In genomic region chr10:67226543-67226942, GRCm38 (mm10) we compare ENCODE assay signal across 11 mouse cellular contexts. TPM values are rescaled to one million over a fixed set of nuclear protein-coding genes. Genes with fewer than 3 reads are reported as not detected.
DNase-seq lines count a peak whose midpoint lies in the region; ATAC-seq and TF ChIP-seq lines count a peak whose summit lies in the region.
"Had no signal": no experiment of that assay in that cellular context is flagged by ENCODE, and none has a peak within 500 bp of the region (broad histone marks: within the 10 kb centered on the region; RNA-seq: fewer than 3 reads in every experiment).

No protein-coding gene starts in this region.

- H3K4me1 ChIP-seq in hindbrain, embryonic 16.5 days (ENCODE audit: control insufficient read depth, insufficient read depth, low read depth, low read length): no peaks in the 10 kb centered on the region; the same call in 1 of the 2 replicates
- no peaks in the 10 kb centered on the region for H3K4me1 ChIP-seq in hindbrain, embryonic 14.5 days (replicated peaks; ENCODE audit: control insufficient read depth, insufficient read depth, low read length)
- H3K4me1 ChIP-seq in midbrain, embryonic 16.5 days (ENCODE audit: control insufficient read depth, insufficient read depth, low read length): no peaks in the 10 kb centered on the region
- H3K4me1 ChIP-seq in midbrain, embryonic 13.5 days (replicated peaks): no peaks in the 10 kb centered on the region
- peaks cover 3% of the 10 kb centered on the region; the same call in 1 of the 2 replicates for H3K4me1 ChIP-seq in olfactory bulb, adult 2 months (ENCODE audit: control insufficient read depth, insufficient read depth, low read length)

- ATAC-seq in frontal cortex, adult (ENCODE audit: low TSS enrichment): peak; percentile 62
- ATAC-seq in hindbrain, embryonic 16.5 days: no peak
- no peak for ATAC-seq in hindbrain, embryonic 14.5 days (ENCODE audit: low FRiP score)
- no peak for ATAC-seq in midbrain, embryonic 16.5 days
- ATAC-seq in midbrain, embryonic 13.5 days: no peak

- H3K27ac ChIP-seq in hindbrain, embryonic 16.5 days (ENCODE audit: low read depth, low read length): peak overlapping the region; percentile 29; the same call in 1 of the 2 replicates
- H3K27ac ChIP-seq in hindbrain, embryonic 14.5 days: no peak overlapping the region
- peak overlapping the region; percentile 47; the same call in 1 of the 2 replicates for H3K27ac ChIP-seq in midbrain, embryonic 16.5 days (ENCODE audit: low read length)
- no peak overlapping the region for H3K27ac ChIP-seq in midbrain, embryonic 13.5 days
- H3K27ac ChIP-seq in olfactory bulb, adult 2 months (ENCODE audit: insufficient read depth, low read depth, low read length): 0 out of 2 replicates have a peak overlapping the region, but pooled peaks have one; percentile 17
- H3K27ac ChIP-seq: liver, embryonic 13.5 days had no signal

- no peak for TF ChIP-seq CTCF in olfactory bulb, adult 2 months (IDR thresholded peaks at IDR 0.05; ENCODE audit: insufficient read depth, low read depth, low read length)

- no peak for DNase-seq in frontal cortex, postnatal 36 days (ENCODE audit: low spot score in 2 of 2)
- no peak for DNase-seq in hindbrain, embryonic 14.5 days (ENCODE audit: low spot score)
- DNase-seq in c-Kit-positive CD71-positive TER-119-positive erythroid progenitor cells, embryonic 14.5 days (ENCODE audit: low spot score): no peak
- DNase-seq: embryo, embryonic 11 days had no signal

- no peak overlapping the region for H3K4me3 ChIP-seq in hindbrain, embryonic 16.5 days (ENCODE audit: low read length)
- H3K4me3 ChIP-seq in hindbrain, embryonic 14.5 days (replicated peaks; ENCODE audit: low read length): no peak overlapping the region
- H3K4me3 ChIP-seq in midbrain, embryonic 16.5 days (ENCODE audit: low read depth, low read length): no peak overlapping the region
- no peak overlapping the region for H3K4me3 ChIP-seq in midbrain, embryonic 13.5 days (replicated peaks)
- H3K4me3 ChIP-seq in olfactory bulb, adult 2 months (ENCODE audit: insufficient read depth, low read depth, low read length): no peak overlapping the region
- H3K4me3 ChIP-seq: liver, embryonic 13.5 days had no signal

- no peaks in the 10 kb centered on the region for H3K9me3 ChIP-seq in hindbrain, embryonic 16.5 days (ENCODE audit: control insufficient read depth, low read length)
- no peaks in the 10 kb centered on the region for H3K9me3 ChIP-seq in hindbrain, embryonic 14.5 days (ENCODE audit: control insufficient read depth, low read length)
- H3K9me3 ChIP-seq in midbrain, embryonic 16.5 days (replicated peaks; ENCODE audit: control insufficient read depth, low read length, poor library complexity, severe bottlenecking): no peaks in the 10 kb centered on the region
- no peaks in the 10 kb centered on the region for H3K9me3 ChIP-seq in midbrain, embryonic 13.5 days
- H3K9me3 ChIP-seq: G1E; liver, embryonic 13.5 days had no signal

- H3K36me3 ChIP-seq in hindbrain, embryonic 16.5 days (ENCODE audit: control insufficient read depth, insufficient read depth, low read length): peaks cover 19% of the 10 kb centered on the region
- H3K36me3 ChIP-seq in hindbrain, embryonic 14.5 days (replicated peaks; ENCODE audit: control insufficient read depth, insufficient read depth): peaks cover 60% of the 10 kb centered on the region
- H3K36me3 ChIP-seq in midbrain, embryonic 16.5 days (ENCODE audit: control insufficient read depth, insufficient read depth, low read length): peaks cover 21% of the 10 kb centered on the region
- peaks cover 52% of the 10 kb centered on the region for H3K36me3 ChIP-seq in midbrain, embryonic 13.5 days

- no peaks in the 10 kb centered on the region for H3K27me3 ChIP-seq in hindbrain, embryonic 16.5 days (replicated peaks; ENCODE audit: control insufficient read depth, insufficient read depth, low read length)
- no peaks in the 10 kb centered on the region for H3K27me3 ChIP-seq in hindbrain, embryonic 14.5 days (ENCODE audit: control insufficient read depth, insufficient read depth, low read length)
- H3K27me3 ChIP-seq in midbrain, embryonic 16.5 days (ENCODE audit: control insufficient read depth, insufficient read depth, low read depth, low read length): no peaks in the 10 kb centered on the region
- H3K27me3 ChIP-seq in midbrain, embryonic 13.5 days: no peaks in the 10 kb centered on the region
- H3K27me3 ChIP-seq: liver, embryonic 13.5 days had no signal

- H3K4me2 ChIP-seq in hindbrain, embryonic 16.5 days (ENCODE audit: low read length): no peak overlapping the region
- H3K4me2 ChIP-seq in hindbrain, embryonic 14.5 days (replicated peaks): no peak overlapping the region
- no peak overlapping the region for H3K4me2 ChIP-seq in midbrain, embryonic 16.5 days (ENCODE audit: low read length)
- H3K4me2 ChIP-seq in midbrain, embryonic 13.5 days (replicated peaks): no peak overlapping the region
- H3K4me2 ChIP-seq: liver, embryonic 13.5 days had no signal

- H3K9ac ChIP-seq in hindbrain, embryonic 16.5 days (ENCODE audit: low read depth, low read length): no peak overlapping the region
- no peak overlapping the region for H3K9ac ChIP-seq in hindbrain, embryonic 14.5 days
- no peak overlapping the region for H3K9ac ChIP-seq in midbrain, embryonic 16.5 days (ENCODE audit: low read depth, low read length)
- no peak overlapping the region for H3K9ac ChIP-seq in midbrain, embryonic 13.5 days (replicated peaks)
- H3K9ac ChIP-seq: liver, embryonic 13.5 days had no signal

- WGBS in hindbrain, embryonic 16.5 days: 81% methylated on average over 14 of the region's 14 CpGs
- 89% methylated on average over 14 of the region's 14 CpGs for WGBS in hindbrain, embryonic 14.5 days
- 90% methylated on average over 14 of the region's 14 CpGs for WGBS in midbrain, embryonic 16.5 days
- 93% methylated on average over 14 of the region's 14 CpGs for WGBS in midbrain, embryonic 13.5 days
- WGBS in olfactory bulb, adult 2 months: 55% methylated on average over 14 of the region's 14 CpGs

- TF ChIP-seq POLR2A in olfactory bulb, adult 2 months (IDR thresholded peaks at IDR 0.05; ENCODE audit: insufficient read depth, low read depth, low read length): no peak

RNA-seq across cellular contexts. Expression of gene Nrbf2, which starts 58.6 kb away (rescaled TPM):
- polyA plus RNA-seq in hindbrain, embryonic 16.5 days (2015; fragmentation: Nextera tagmentation; extraction: Ambion mirVana): 38.5 and 40.6 TPM in 2 replicates
- 40.2 and 44.4 TPM in 2 replicates for polyA plus RNA-seq in hindbrain, embryonic 14.5 days (2014; fragmentation: Nextera tagmentation; extraction: Ambion mirVana)
- polyA plus RNA-seq in midbrain, embryonic 16.5 days (2015; fragmentation: Nextera tagmentation; extraction: Ambion mirVana): 41.6 and 41.9 TPM in 2 replicates
- 43.0 and 43.3 TPM in 2 replicates for polyA plus RNA-seq in midbrain, embryonic 13.5 days (2015; fragmentation: Nextera tagmentation; extraction: Ambion mirVana)
- not detected in 2 replicates for polyA plus RNA-seq in olfactory bulb, adult 2 months (2012; ENCODE audit: insufficient read depth, insufficient read length, low replicate concordance, missing spikeins)

Comparison
In these comparisons a context has a peak if more than half of its experiments do, and no peak if none do; other contexts are left out.
1. H3K27ac ChIP-seq: peak in hindbrain, embryonic 16.5 days (single experiment), midbrain, embryonic 16.5 days (single experiment) and olfactory bulb, adult 2 months (single experiment); none in hindbrain, embryonic 14.5 days (single experiment) and midbrain, embryonic 13.5 days (single experiment).